Mouse (Mus musculus) mouse embryonic stem cell (cell line): ENCODE data around the gene Myh6.
"Not testable (repeated sequence)": the region's sequence is repeated elsewhere in the genome, so short reads cannot be mapped to it uniquely, and the experiment has no call there.

Experiments used
- in situ Hi-C, 2 experiments: fragments of 300-500 bp; cut with MboI; formaldehyde crosslinking; loops; 1 replicate in 1 of 2; 3 replicates in 1 of 2; pipeline ENCODE4 v1.14.3; 2019 to 2020; ENCODE audit warnings: low sequenced_read_pairs in 2 of 2, low pct_unique_long_range_greater_than_20kb in 1 of 2, mixed read lengths in 1 of 2; ENCODE audit not compliant: unreplicated experiment in 1 of 2

Myh6 gene

GRCm38 (mm10) chr14:54966320-54966977 is at the start of gene Myh6:
Gene Myh6, minus strand, starts transcription at chr14:54966927.
- in situ Hi-C loops = no loop called here

GRCm38 (mm10) chr14:55015767-55016111 is 49.0 kb upstream of the Myh6 start:
- in situ Hi-C loops = loop anchor here in 1 of 2 experiments (5.0 kb wide), 1 partner anchor 113 kb away; no protein-coding TSS in a partner anchor

- in situ Hi-C loops = loop anchor here (5.0 kb wide), 2 partner anchors 113 to 168 kb away; no protein-coding TSS in a partner anchor
These were observed 48.5 kb upstream of the Myh6 start, which contains the start of gene Ngdn for GRCm38 (mm10) chr14:55014991-55015766. Gene Ngdn, plus strand, starts transcription at chr14:55015454.

- in situ Hi-C loops = loop anchor here in 1 of 2 experiments (5.0 kb wide), 2 partner anchors 112 to 167 kb away; no protein-coding TSS in a partner anchor
These were observed 47.9 kb upstream of the Myh6 start for GRCm38 (mm10) chr14:55014591-55014990.

DNA sequence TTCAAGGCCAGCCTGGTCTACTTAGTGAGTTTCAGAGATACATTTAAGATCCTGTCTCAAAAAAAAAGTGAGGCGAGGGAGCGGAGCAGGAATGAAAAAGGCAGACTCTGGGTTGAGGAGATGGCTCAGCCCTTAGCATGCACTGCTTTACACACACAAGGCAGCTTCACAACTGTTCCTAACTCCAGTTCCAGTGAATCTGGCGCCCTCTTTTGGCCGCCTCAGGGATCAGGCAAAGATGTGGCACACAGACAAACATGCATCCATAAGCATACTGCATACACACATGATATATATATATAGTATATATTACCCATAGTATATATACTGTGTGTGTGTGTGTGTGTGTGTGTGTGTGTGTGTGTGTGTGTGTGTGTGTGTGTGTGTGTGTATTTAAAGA is 44.4 kb upstream of the Myh6 start:
- in situ Hi-C loops = loop anchor here in 1 of 2 experiments (5.0 kb wide), 2 partner anchors 109 to 164 kb away; no protein-coding TSS in a partner anchor

GRCm38 (mm10) chr14:55008417-55008816 is 41.7 kb upstream of the Myh6 start:
- in situ Hi-C loops = no loop called here

- in situ Hi-C loops = no loop called here
These were observed 40.6 kb upstream of the Myh6 start for GRCm38 (mm10) chr14:55007120-55007908.

DNA sequence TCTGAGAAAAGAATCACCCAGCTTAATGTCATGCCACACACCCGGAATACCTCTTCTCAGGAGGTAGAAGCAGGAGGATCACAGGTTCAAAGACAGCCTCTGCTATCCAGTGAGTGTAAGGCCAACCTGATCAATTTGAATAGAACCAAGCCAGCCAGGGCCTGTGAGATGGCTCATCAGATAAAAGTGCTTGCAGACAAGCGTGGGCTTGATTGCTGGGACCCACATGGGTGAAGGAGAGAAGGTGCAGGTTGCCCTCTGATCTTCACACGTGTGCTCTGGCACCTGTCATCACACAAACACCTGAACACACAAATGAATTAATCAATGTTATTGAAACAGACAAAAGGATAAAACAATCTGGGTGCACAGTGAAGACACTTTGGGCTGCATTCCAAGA is 39.8 kb upstream of the Myh6 start:
- in situ Hi-C loops = no loop called here

- in situ Hi-C loops = no loop called here
These were observed 39.2 kb upstream of the Myh6 start for GRCm38 (mm10) chr14:55005967-55006366.

GRCm38 (mm10) chr14:55005506-55005905 is 38.8 kb upstream of the Myh6 start:
- in situ Hi-C loops = no loop called here

GRCm38 (mm10) chr14:55003878-55004855 is 37.4 kb upstream of the Myh6 start:
- in situ Hi-C loops = no loop called here

GRCm38 (mm10) chr14:55002687-55003120 is 36.0 kb upstream of the Myh6 start:
- in situ Hi-C loops = no loop called here

GRCm38 (mm10) chr14:55001938-55002686 is 35.4 kb upstream of the Myh6 start:
- in situ Hi-C loops = no loop called here

DNA sequence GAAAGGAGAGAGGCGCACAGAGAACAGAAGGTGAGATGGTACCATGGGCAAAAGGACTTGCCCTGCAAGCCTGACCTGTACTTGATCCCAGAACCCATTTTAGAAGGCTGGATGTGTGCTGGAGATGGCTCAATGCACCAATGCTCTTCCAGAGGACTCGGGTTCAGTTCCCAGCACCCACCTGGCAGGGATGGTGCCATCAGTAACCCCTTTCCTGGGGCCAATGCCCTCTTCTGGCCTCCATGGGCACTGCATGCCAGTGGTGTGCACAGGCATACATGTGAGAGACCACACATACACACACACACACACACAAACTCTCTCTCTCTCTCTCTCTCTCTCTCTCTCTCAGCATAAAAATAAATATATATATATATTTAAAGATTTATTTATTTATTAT is 34.7 kb upstream of the Myh6 start:
- in situ Hi-C loops = no loop called here

- in situ Hi-C loops = no loop called here
These were observed 34.1 kb upstream of the Myh6 start for GRCm38 (mm10) chr14:55000814-55001213.

- in situ Hi-C loops = not testable (repeated sequence)
These were observed 33.1 kb upstream of the Myh6 start for GRCm38 (mm10) chr14:54999868-55000267.

- in situ Hi-C loops = no loop called here
These were observed 32.0 kb upstream of the Myh6 start for GRCm38 (mm10) chr14:54998680-54999079.
